Mouse (Mus musculus) C2C12 (cell line): ENCODE results near the gene Zbtb41.

Source experiments
- CTCF ChIP-seq: IDR thresholded peaks from one replicate; pipeline ENCODE4 v1.5.1; 2011; ENCODE audit not compliant: control insufficient read depth, insufficient read depth, insufficient read length
- MAX ChIP-seq: IDR thresholded peaks from one replicate; pipeline ENCODE4 v1.6.1; 2011; ENCODE audit warnings: mild to moderate bottlenecking, control low read depth

DNA sequence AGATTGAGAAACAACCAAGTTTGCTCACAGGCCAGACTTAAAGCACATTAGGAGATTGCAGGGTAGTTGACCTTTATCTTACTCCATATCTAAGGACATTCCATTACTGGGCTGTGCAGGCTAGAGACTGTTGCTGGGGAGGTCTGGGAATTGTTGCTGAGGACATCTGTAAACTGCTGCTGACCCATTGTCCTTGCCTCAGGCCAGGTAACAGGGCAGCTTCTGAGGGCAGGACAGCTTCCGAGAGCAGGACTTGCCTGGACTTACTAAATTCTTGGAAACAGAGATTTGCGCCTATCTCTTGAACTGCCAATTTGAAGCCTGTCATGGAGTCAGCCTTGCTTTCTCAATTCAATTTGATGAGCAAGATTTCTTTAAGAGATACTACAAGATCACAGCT lies 73.3 kb downstream of the Zbtb41 start:
- TF ChIP-seq MAX: no peak
- TF ChIP-seq CTCF: no peak
